Comparison of ENCODE assay signal across 22 mouse cellular contexts in the genomic region with DNA sequence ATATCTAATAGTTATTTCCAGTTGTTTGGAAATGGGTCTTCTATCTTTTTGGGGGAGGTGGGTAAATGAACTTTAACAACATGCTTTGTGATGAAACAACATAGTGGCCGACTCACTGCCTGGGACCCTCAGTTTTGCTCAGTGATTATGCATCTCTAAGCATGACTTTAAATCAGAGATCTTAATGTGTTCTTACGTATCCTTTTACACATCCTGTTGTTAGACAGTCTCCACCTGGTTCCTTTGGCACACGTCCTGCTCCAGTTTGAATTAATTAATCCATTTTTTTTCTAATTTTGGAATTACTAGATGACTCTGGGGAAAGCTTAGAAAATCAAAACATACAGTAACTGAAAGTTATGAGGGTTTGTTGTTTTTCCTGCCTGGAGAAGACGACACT. TPM values are rescaled to one million over a fixed set of nuclear protein-coding genes. Genes with fewer than 3 reads are reported as not detected.
DNase-seq lines count a peak whose midpoint lies in the region; ATAC-seq and TF ChIP-seq lines count a peak whose summit lies in the region.
"Had no signal": no experiment of that assay in that cellular context is flagged by ENCODE, and none has a peak within 500 bp of the region (broad histone marks: within the 10 kb centered on the region; RNA-seq: fewer than 3 reads in every experiment).

No protein-coding gene starts in this region.

- no peaks in the 10 kb centered on the region for H3K27me3 ChIP-seq in forebrain, embryonic 16.5 days (replicated peaks; ENCODE audit: control insufficient read depth, insufficient read depth, low read length)
- H3K27me3 ChIP-seq in forebrain, postnatal 0 days (ENCODE audit: insufficient read depth, low read length), result no peaks in the 10 kb centered on the region
- H3K27me3 ChIP-seq: embryonic facial prominence, embryonic 12.5 days; embryonic facial prominence, embryonic 15.5 days; heart, embryonic 12.5 days; heart, embryonic 15.5 days; hindbrain, embryonic 13.5 days had no signal

- H3K4me1 ChIP-seq in forebrain, embryonic 16.5 days (replicated peaks; ENCODE audit: control insufficient read depth, insufficient read depth, low read length), result peaks cover 10% of the 10 kb centered on the region
- H3K4me1 ChIP-seq in forebrain, postnatal 0 days (ENCODE audit: insufficient read depth), result no peaks in the 10 kb centered on the region
- H3K4me1 ChIP-seq: embryonic facial prominence, embryonic 12.5 days; heart, embryonic 12.5 days; heart, embryonic 15.5 days; hindbrain, embryonic 10.5 days; hindbrain, embryonic 13.5 days had no signal

- DNase-seq in forebrain, postnatal 0 days, result no peak
- DNase-seq in kidney, postnatal 4 days, result peak; percentile 15 to 36
- DNase-seq in kidney, adult 8-10 months, result no peak
- DNase-seq in brain, embryonic 14.5 days (ENCODE audit: low read depth), result peak; percentile 67
- no peak for DNase-seq in thymus, postnatal 4 days
- DNase-seq: adrenal gland, adult 2 months; adrenal gland, postnatal 14 days; cerebellum, adult 11-12 months; cerebellum, adult 8-10 months; gastrocnemius, postnatal 25 days; heart, adult 18-20 months; heart, postnatal 10 days; heart, postnatal 36 days had no signal

- H3K4me3 ChIP-seq in forebrain, embryonic 16.5 days (replicated peaks; ENCODE audit: low read length), result no peak overlapping the region
- H3K4me3 ChIP-seq in forebrain, postnatal 0 days (ENCODE audit: low read depth, low read length), result no peak overlapping the region
- H3K4me3 ChIP-seq: embryonic facial prominence, embryonic 12.5 days; embryonic facial prominence, embryonic 15.5 days; heart, embryonic 12.5 days; heart, embryonic 15.5 days; hindbrain, embryonic 10.5 days; hindbrain, embryonic 13.5 days had no signal

- H3K4me2 ChIP-seq in forebrain, embryonic 16.5 days (ENCODE audit: low read length), result no peak overlapping the region
- H3K4me2 ChIP-seq in forebrain, postnatal 0 days (ENCODE audit: low read depth), result no peak overlapping the region
- H3K4me2 ChIP-seq: embryonic facial prominence, embryonic 12.5 days; embryonic facial prominence, embryonic 15.5 days; heart, embryonic 12.5 days; heart, embryonic 15.5 days; hindbrain, embryonic 13.5 days had no signal

- peak; percentile 61 for ATAC-seq in forebrain, embryonic 16.5 days
- ATAC-seq in forebrain, postnatal 0 days, result no peak
- ATAC-seq: CD4-positive, CD25-positive, alpha-beta regulatory T cell, adult 4 months; hindbrain, embryonic 16.5 days had no signal

- 53% methylated on average over 4 of the region's 4 CpGs for WGBS in forebrain, embryonic 16.5 days
- 56% methylated on average over 4 of the region's 4 CpGs for WGBS in forebrain, postnatal 0 days

- H3K9ac ChIP-seq in forebrain, embryonic 16.5 days (replicated peaks; ENCODE audit: low read depth, low read length), result no peak overlapping the region
- H3K9ac ChIP-seq in forebrain, postnatal 0 days, result no peak overlapping the region
- H3K9ac ChIP-seq: embryonic facial prominence, embryonic 12.5 days; embryonic facial prominence, embryonic 15.5 days; heart, embryonic 12.5 days; heart, embryonic 15.5 days; hindbrain, embryonic 13.5 days had no signal

- no peak overlapping the region for H3K27ac ChIP-seq in forebrain, embryonic 16.5 days (ENCODE audit: low read length)
- no peak overlapping the region for H3K27ac ChIP-seq in forebrain, postnatal 0 days (ENCODE audit: low read depth, low read length)
- H3K27ac ChIP-seq: embryonic facial prominence, embryonic 12.5 days; embryonic facial prominence, embryonic 15.5 days; heart, embryonic 15.5 days; hindbrain, embryonic 10.5 days; hindbrain, embryonic 13.5 days had no signal

- no peak for TF ChIP-seq POLR2A in brain, embryonic 14.5 days (IDR thresholded peaks at IDR 0.05; ENCODE audit: borderline replicate concordance, extremely low read depth, insufficient read depth, insufficient read length, poor library complexity, severe bottlenecking)

- no peaks in the 10 kb centered on the region for H3K9me3 ChIP-seq in forebrain, embryonic 16.5 days (ENCODE audit: control insufficient read depth, low read length)
- no peaks in the 10 kb centered on the region for H3K9me3 ChIP-seq in forebrain, postnatal 0 days (ENCODE audit: low read length)
- H3K9me3 ChIP-seq: embryonic facial prominence, embryonic 12.5 days; embryonic facial prominence, embryonic 15.5 days; heart, embryonic 12.5 days; heart, embryonic 15.5 days; hindbrain, embryonic 10.5 days; hindbrain, embryonic 13.5 days had no signal

- no peaks in the 10 kb centered on the region for H3K36me3 ChIP-seq in forebrain, embryonic 16.5 days (ENCODE audit: control insufficient read depth, insufficient read depth)
- H3K36me3 ChIP-seq in forebrain, postnatal 0 days (ENCODE audit: insufficient read depth), result no peaks in the 10 kb centered on the region
- H3K36me3 ChIP-seq: embryonic facial prominence, embryonic 12.5 days; heart, embryonic 12.5 days; heart, embryonic 15.5 days; hindbrain, embryonic 10.5 days; hindbrain, embryonic 13.5 days had no signal

- no peak for TF ChIP-seq CTCF in forebrain, postnatal 0 days (IDR thresholded peaks at IDR 0.05; ENCODE audit: low read depth)
- TF ChIP-seq CTCF in brain, embryonic 14.5 days (IDR thresholded peaks at IDR 0.05; ENCODE audit: borderline replicate concordance, extremely low read depth, insufficient read depth, insufficient read length), result no peak

RNA-seq across cellular contexts. Expression of gene Itga4, which starts 57.3 kb away (rescaled TPM):
- polyA plus RNA-seq in forebrain, embryonic 16.5 days (2015; fragmentation: Nextera tagmentation; extraction: Ambion mirVana), result 3.0 and 3.1 TPM in 2 replicates
- 3.3 and 4.1 TPM in 2 replicates for total RNA-seq in forebrain, postnatal 0 days (2014; rRNA removed)
- polyA plus RNA-seq in forebrain, postnatal 0 days (2015; fragmentation: Nextera tagmentation; extraction: Ambion mirVana), result 0.92 and 1.5 TPM in 2 replicates
- 3.3 and 4.7 TPM in 2 replicates for polyA plus RNA-seq in brain, embryonic 14.5 days (2012; rRNA removed)

Comparison
In these comparisons a context has a peak if more than half of its experiments do, and no peak if none do; other contexts are left out.
1. DNase-seq: peak in kidney, postnatal 4 days (2 of 2) and brain, embryonic 14.5 days (single experiment); none in forebrain, postnatal 0 days (single experiment), kidney, adult 8-10 months (0 of 2) and thymus, postnatal 4 days (single experiment).